Mouse (Mus musculus) erythroblast, embryonic 14.5 days (primary cell): ENCODE results near the gene F3. TPM values are rescaled to one million over a fixed set of nuclear protein-coding genes. Genes with fewer than 3 reads are reported as not detected.

ENCODE experiments used
- H3K27me3 ChIP-seq: 2 replicates; pipeline ENCODE4 v1.6.1; 2012; ENCODE audit warnings: inconsistent platforms; ENCODE audit not compliant: control insufficient read depth
- H3K36me3 ChIP-seq: 2 replicates; pipeline ENCODE4 v1.6.1; 2012; ENCODE audit warnings: mild to moderate bottlenecking, inconsistent platforms; ENCODE audit not compliant: control insufficient read depth
- H3K4me1 ChIP-seq: 2 replicates; pipeline ENCODE4 v1.6.1; 2012; ENCODE audit warnings: inconsistent platforms; ENCODE audit not compliant: control insufficient read depth
- H3K4me3 ChIP-seq: replicated peaks from 2 replicates; pipeline ENCODE3; 2012; ENCODE audit warnings: moderate library complexity, mild to moderate bottlenecking, inconsistent platforms
- H3K9me3 ChIP-seq: 2 replicates; pipeline ENCODE4 v1.6.1; 2012; ENCODE audit warnings: low read length, inconsistent platforms, mixed read lengths; ENCODE audit not compliant: control insufficient read depth
- GATA1 ChIP-seq: IDR thresholded peaks from 2 replicates; pipeline ENCODE4 v1.6.1; 2012; ENCODE audit warnings: low read length, inconsistent platforms, mixed read lengths
- TAL1 ChIP-seq: IDR thresholded peaks from 3 replicates; pipeline ENCODE4 v1.6.1; 2012; ENCODE audit warnings: low read length, inconsistent platforms, mixed read lengths
- polyA plus RNA-seq: library from polyadenylated mRNA; stranded (reverse); fragments of >175 nt; gene quantifications from 2 replicates; pipeline ENCODE4 v1.2.3, GENCODE M21; 2012

Gene F3
- polyA plus RNA-seq, 1 experiment: not detected

DNA sequence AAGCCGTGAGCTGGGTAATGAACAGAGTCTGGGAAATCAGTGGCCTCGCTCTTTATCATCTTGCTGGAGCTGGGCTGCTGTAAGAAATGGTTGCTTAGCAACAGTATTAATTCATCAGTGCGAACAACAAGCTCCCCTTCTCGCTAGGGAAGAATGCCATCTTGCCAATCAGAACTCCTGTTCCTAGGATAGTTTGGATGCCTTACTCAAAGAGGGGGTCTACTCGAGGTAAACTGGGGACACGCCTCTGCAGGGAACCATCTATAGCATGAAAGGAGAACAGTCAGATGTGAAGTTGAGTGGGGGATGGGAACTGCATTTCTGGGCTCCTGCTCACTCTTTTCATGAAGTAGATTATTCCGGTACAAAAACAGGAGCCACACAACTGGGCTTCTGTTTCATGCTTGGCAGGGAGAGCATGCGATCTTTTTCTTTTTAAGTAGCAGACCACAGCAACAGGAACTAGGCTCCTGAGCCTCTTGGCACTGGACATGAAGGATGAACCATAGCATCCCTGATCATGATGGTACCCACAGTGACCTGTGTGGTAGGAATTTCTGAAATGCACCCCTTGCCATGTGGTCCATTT, 22.9 kb upstream of the F3 start:
- Histone ChIP-seq H3K27me3 (no peaks in the 10 kb centered on the region), H3K9me3 (no peaks in the 10 kb centered on the region), H3K4me1 (no peaks in the 10 kb centered on the region), H3K4me3 (no peak overlapping the region), H3K36me3 (no peaks in the 10 kb centered on the region)
- TF ChIP-seq TAL1 (no peak), GATA1 (no peak)

DNA sequence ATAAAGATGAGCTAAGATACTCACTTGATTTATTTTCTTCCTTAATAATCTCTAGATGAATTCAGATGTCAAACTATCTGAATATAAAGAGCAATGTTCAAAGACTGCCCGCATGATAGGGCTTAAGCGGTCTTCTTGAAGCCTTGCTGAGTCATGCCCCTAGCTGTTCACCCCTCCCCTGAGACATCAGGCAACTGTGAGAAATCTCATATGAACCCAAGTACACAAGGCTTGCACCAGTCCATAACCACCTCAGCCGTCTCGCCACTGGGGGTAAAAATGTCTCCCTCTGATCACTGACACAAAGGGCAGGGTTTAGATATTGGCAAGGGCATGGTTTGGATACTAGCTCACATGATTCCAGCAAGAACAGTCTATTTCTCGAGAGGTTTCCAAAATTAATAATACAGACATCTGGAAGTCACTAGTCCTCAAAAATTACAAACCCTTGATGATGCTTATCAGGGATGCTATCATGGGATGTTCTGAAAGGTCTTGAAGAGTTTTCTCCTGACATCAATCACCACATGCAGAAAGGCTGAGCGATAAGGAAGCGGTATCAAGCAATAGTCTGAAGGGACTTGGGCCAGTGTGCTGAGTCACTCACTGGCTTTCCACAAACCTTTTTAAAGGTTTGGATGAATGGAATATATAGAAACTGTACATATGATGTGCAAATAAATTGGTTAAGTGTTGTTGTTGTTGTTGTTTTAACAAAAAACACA, 20.0 kb upstream of the F3 start:
- H3K27me3 ChIP-seq: no peaks in the 10 kb centered on the region
- no peaks in the 10 kb centered on the region for H3K36me3 ChIP-seq
- no peak overlapping the region for H3K4me3 ChIP-seq
- H3K4me1 ChIP-seq: no peaks in the 10 kb centered on the region
- no peaks in the 10 kb centered on the region for H3K9me3 ChIP-seq
- TF ChIP-seq GATA1 (no peak), TAL1 (no peak)

DNA sequence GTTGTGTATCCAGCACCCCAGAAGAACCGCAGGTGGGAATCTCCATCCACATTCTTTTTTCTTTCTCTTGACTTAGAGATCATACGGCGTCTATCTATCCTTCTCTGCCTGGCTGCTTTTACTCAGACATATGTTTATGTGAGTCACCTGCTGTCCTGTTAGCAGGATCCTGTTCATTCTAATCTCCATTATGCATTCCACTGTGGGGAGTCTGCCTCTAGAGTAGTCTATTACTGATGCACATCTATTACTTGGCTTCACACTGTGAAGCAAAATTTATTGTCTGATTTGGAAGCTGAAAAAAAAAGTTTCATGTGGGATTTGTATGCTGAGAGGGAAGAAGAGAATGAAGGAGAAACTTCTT, 19.5 kb upstream of the F3 start:
- no peak overlapping the region for H3K4me3 ChIP-seq
- TF ChIP-seq TAL1 (no peak), GATA1 (no peak)
- H3K9me3 ChIP-seq: no peaks in the 10 kb centered on the region
- H3K4me1 ChIP-seq: no peaks in the 10 kb centered on the region
- H3K27me3 ChIP-seq: no peaks in the 10 kb centered on the region
- no peaks in the 10 kb centered on the region for H3K36me3 ChIP-seq

DNA sequence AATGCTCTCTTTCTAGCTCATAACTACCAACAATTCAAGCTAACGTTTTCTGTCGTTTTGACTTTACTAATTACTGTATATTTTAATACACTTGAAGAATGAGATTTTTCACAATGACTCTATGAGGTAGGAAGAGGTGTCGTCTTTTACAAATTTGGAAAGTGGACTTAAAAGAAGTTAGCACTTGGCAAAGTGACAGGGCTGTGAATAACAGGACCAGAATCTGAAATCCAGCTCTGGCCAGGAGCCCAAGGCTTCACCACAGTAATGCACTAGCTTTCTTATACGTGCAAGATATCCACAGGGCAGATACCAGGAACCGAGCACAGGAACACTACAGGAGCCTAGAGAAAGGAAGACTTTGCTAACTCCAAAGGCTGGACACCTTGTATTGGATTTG, 17.2 kb upstream of the F3 start:
- Histone ChIP-seq H3K36me3 (no peaks in the 10 kb centered on the region), H3K27me3 (no peaks in the 10 kb centered on the region), H3K4me3 (no peak overlapping the region), H3K4me1 (no peaks in the 10 kb centered on the region), H3K9me3 (no peaks in the 10 kb centered on the region)
- TF ChIP-seq TAL1: no peak
- no peak for TF ChIP-seq GATA1

DNA sequence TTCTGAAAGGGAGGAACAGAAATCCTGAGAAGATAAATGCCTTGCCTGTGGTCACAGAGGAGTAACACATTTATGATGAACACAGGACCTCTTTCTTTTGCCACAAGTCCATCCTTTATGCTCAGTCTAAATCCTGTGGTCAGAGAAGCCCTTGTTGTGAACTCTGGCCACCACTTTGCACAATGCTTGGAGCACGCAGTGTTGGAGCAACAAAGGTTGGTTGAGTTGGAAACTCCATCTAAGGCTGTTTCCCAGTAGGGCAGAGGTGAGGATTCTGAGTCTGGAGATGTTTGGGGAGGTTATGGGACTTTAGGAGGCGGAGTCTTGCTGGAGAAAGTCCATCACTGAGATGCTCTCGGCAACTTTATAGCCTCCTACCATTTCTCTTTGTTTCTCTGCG, 16.2 kb upstream of the F3 start:
- Histone ChIP-seq H3K4me1 (no peaks in the 10 kb centered on the region), H3K36me3 (no peaks in the 10 kb centered on the region), H3K27me3 (no peaks in the 10 kb centered on the region; the same call in 1 of the 2 replicates), H3K4me3 (no peak overlapping the region), H3K9me3 (no peaks in the 10 kb centered on the region)
- TF ChIP-seq GATA1 (no peak), TAL1 (no peak)

DNA sequence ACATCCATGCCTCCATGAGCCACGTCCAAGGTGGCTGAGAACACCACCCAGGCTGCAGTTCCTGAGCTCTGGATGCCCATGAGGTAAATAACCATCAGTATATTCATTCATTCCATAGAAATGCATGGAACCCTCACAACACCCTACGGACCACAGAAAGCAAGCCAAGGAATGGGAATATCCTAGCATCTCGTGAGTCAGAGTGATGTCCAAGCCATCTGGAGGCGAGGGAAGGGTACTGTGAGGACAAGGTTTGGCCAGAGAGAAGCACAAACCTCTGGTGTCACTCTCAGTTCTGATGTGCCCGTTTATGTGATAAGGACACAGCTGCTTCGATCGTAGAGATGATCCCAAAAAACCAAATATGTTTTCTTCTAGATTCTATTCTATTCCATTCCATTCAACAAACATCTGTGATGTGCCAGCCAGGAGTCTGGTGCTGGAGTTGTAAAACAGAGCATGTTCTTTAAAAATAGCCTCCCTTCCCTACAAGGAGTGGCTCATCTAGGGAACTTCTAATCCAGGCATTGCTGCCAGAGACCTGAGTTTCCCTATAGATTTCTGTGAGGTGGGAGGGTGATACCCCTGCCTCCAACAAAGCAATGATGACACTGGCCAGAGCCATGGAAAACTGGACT, 12.3 kb upstream of the F3 start:
- Histone ChIP-seq H3K27me3 (no peaks in the 10 kb centered on the region; the same call in 1 of the 2 replicates), H3K36me3 (no peaks in the 10 kb centered on the region), H3K4me1 (no peaks in the 10 kb centered on the region), H3K9me3 (no peaks in the 10 kb centered on the region), H3K4me3 (no peak overlapping the region)
- TF ChIP-seq GATA1 (no peak), TAL1 (no peak)

DNA sequence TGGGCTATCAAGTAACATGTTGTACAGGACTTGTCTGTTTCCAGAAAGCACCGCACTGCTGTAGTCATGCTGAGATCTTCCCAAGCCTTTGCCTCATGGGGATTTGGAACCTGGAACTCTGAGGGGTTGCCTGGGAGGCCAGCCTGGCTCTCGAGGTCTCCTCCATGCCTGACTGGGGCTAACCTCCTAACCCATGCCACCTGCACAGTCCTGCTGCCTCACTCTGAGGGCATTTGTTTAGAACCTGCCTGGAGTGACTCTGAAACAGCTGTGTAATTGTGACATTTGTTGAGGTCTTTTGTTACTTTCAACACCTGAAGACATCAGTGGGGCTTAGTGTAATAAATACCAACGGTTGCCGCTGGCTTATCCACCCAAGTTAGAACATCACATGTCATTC, 11.1 kb upstream of the F3 start:
- Histone ChIP-seq H3K4me1 (no peaks in the 10 kb centered on the region), H3K9me3 (no peaks in the 10 kb centered on the region), H3K4me3 (no peak overlapping the region), H3K36me3 (no peaks in the 10 kb centered on the region), H3K27me3 (no peaks in the 10 kb centered on the region; the same call in 1 of the 2 replicates)
- TF ChIP-seq TAL1: no peak
- TF ChIP-seq GATA1: no peak

DNA sequence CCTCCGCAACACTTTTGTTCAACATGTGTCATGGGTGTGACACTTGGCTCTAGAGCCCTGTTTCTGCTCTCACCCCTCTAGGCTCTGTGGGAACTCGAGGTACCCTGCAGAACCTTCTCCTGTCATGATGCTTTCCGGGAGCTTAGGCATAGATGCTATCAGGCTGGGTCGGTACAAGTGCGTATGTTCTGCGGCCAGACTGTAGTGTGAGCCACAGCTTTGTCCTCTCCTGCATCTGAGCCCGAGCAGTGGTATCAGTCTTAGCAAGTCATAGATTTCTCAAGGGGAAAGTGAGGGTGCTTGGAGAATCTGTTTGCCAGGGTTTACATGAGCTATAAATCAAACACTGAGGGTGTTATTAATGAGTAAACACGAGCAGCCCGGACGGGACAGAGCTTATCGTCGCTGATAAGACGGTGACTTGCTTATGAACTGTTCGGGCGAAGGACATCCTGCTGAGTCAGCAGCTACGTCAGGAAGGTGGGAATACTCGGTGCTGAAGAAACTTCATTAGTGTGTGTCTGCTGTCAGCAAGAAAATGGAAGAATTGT, 10.1 kb upstream of the F3 start:
- H3K27me3 ChIP-seq: no peaks in the 10 kb centered on the region; the same call in 1 of the 2 replicates
- no peak overlapping the region for H3K4me3 ChIP-seq
- H3K36me3 ChIP-seq: no peaks in the 10 kb centered on the region
- TF ChIP-seq GATA1: no peak
- TF ChIP-seq TAL1: no peak
- H3K9me3 ChIP-seq: no peaks in the 10 kb centered on the region
- no peaks in the 10 kb centered on the region for H3K4me1 ChIP-seq

DNA sequence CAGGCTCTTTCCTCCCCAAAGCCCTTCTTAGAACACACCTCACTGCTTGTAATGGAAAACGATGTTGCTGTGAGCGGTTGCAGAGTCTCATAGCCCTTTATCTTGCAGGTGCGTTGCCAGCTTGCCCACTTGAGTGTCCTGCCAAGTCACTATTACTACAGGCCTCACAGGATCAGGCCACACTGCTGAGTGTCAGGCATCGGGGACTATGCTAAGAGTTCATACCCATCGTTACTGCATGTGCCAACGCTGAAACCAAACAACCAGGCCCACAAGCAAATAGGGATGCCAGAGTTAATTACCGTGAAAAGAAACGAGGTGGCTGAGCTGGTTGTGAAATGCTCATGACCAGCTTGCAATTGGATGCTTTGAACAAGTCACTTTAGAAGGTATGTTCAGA, 9.5 kb upstream of the F3 start:
- no peak for TF ChIP-seq GATA1
- TF ChIP-seq TAL1: no peak
- Histone ChIP-seq H3K4me1 (no peaks in the 10 kb centered on the region), H3K27me3 (no peaks in the 10 kb centered on the region; the same call in 1 of the 2 replicates)

More for the DNA sequence above, 9.5 kb upstream of the F3 start:
- Histone ChIP-seq H3K36me3 (no peaks in the 10 kb centered on the region), H3K4me3 (no peak overlapping the region), H3K9me3 (no peaks in the 10 kb centered on the region)
